Mouse (Mus musculus) forebrain, embryonic 15.5 days (tissue): ENCODE measurements around the gene Apoc2. TPM values are rescaled to one million over a fixed set of nuclear protein-coding genes. Genes with fewer than 3 reads are reported as not detected.

ENCODE experiments used
- ATAC-seq: fragments of 200-750 bp; cut with Nextera tagmentation; replicated peaks from 2 replicates; pipeline ENCODE4 v1.8.0; 2017; ENCODE audit warnings: mild to moderate bottlenecking, moderate TSS enrichment, moderate library complexity
- H3K27ac ChIP-seq: fragments of 300-500 bp; sonication (generic); replicated peaks from 2 replicates; pipeline ENCODE4 v1.5.1; 2015; ENCODE audit warnings: mild to moderate bottlenecking, inconsistent platforms
- H3K27me3 ChIP-seq: fragments of 300-500 bp; sonication (generic); 2 replicates; pipeline ENCODE4 v1.6.1; 2015; ENCODE audit warnings: inconsistent platforms
- H3K36me3 ChIP-seq: fragments of 300-500 bp; sonication (generic); 2 replicates; pipeline ENCODE4 v1.6.1; 2015; ENCODE audit warnings: mild to moderate bottlenecking, inconsistent platforms
- H3K4me1 ChIP-seq: fragments of 300-500 bp; sonication (generic); 2 replicates; pipeline ENCODE4 v1.6.1; 2015; ENCODE audit warnings: inconsistent platforms
- H3K4me2 ChIP-seq: fragments of 300-500 bp; sonication (generic); replicated peaks from 2 replicates; pipeline ENCODE4 v1.6.1; 2015; ENCODE audit warnings: mild to moderate bottlenecking, inconsistent platforms
- H3K4me3 ChIP-seq: fragments of 300-500 bp; sonication (generic); 2 replicates; pipeline ENCODE4 v1.5.1; 2015; ENCODE audit warnings: mild to moderate bottlenecking, inconsistent platforms
- H3K9ac ChIP-seq: fragments of 300-500 bp; sonication (generic); replicated peaks from 2 replicates; pipeline ENCODE4 v1.6.1; 2015; ENCODE audit warnings: mild to moderate bottlenecking, inconsistent platforms
- H3K9me3 ChIP-seq: fragments of 300-500 bp; sonication (generic); 2 replicates; pipeline ENCODE4 v1.6.1; 2016; ENCODE audit warnings: inconsistent platforms
- WGBS: fragments of 180-500 bp; shearing (Covaris S2); methylation state at CpG from one replicate; pipeline ENCODE4 v1.1.7; 2015; ENCODE audit warnings: mixed read lengths; 5-methylcytosine and 5-hydroxymethylcytosine counted together
- polyA plus RNA-seq: library from polyadenylated mRNA; unstranded; fragments of >200 nt; fragmentation: Nextera tagmentation; extraction: Ambion mirVana; gene quantifications from 2 replicates; pipeline ENCODE4 v1.2.1, GENCODE M21; 2015

The Apoc2 gene
- polyA plus RNA-seq, 1 experiment from 2014 or later: not detected

GRCm38 (mm10) chr7:19713598-19713997 lies 35.9 kb upstream of the Apoc2 start:
- Histone ChIP-seq H3K4me3 (0 out of 2 replicates have a peak overlapping the region, but pooled peaks have one; percentile 73), H3K9ac (no peak overlapping the region), H3K27ac (no peak overlapping the region), H3K27me3 (no peaks in the 10 kb centered on the region), H3K9me3 (no peaks in the 10 kb centered on the region), H3K4me1 (peaks cover 22% of the 10 kb centered on the region), H3K4me2 (no peak overlapping the region), H3K36me3 (peaks cover 35% of the 10 kb centered on the region)
- ATAC-seq: no peak
- whole genome bisulfite sequencing: 89% methylated on average over 9 of the region's 9 CpGs

- 56% methylated on average over 4 of the region's 4 CpGs for WGBS
- H3K9ac ChIP-seq: no peak overlapping the region
- peaks cover 22% of the 10 kb centered on the region for H3K4me1 ChIP-seq
- no peaks in the 10 kb centered on the region for H3K27me3 ChIP-seq
- H3K36me3 ChIP-seq: peaks cover 37% of the 10 kb centered on the region
- no peak overlapping the region for H3K4me2 ChIP-seq
- H3K4me3 ChIP-seq: no peak overlapping the region
- H3K27ac ChIP-seq: no peak overlapping the region
- no peaks in the 10 kb centered on the region for H3K9me3 ChIP-seq
- ATAC-seq: no peak
Observed at GRCm38 (mm10) chr7:19713196-19713595, 35.5 kb upstream of the Apoc2 start.

DNA sequence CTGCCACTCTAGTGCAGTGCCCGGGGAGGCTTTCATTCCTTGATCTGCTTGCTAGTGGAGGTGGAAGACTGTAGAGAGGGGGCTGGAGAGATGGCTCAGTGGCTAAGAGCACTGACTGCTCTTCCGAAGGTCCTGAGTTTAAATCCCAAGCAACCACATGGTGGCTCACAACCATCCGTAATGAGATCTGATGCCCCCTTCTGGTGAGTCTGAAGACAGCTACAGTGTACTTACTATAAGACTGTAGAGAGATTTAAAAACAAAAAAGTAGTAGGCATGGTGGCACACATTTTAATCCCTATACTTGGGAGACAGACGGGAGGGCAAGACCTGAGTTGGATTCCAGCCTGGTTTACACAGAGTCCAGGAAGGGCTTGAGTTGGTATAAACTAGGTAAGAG lies 34.7 kb upstream of the Apoc2 start:
- Histone ChIP-seq H3K36me3 (peaks cover 37% of the 10 kb centered on the region), H3K9me3 (no peaks in the 10 kb centered on the region), H3K4me2 (no peak overlapping the region), H3K4me1 (peaks cover 22% of the 10 kb centered on the region), H3K27ac (no peak overlapping the region), H3K4me3 (no peak overlapping the region), H3K9ac (no peak overlapping the region), H3K27me3 (no peaks in the 10 kb centered on the region)
- WGBS: 76% methylated on average over 4 of the region's 4 CpGs
- no peak for ATAC-seq

- no peak overlapping the region for H3K4me2 ChIP-seq
- no peaks in the 10 kb centered on the region for H3K27me3 ChIP-seq
- peaks cover 39% of the 10 kb centered on the region for H3K36me3 ChIP-seq
- no peak for ATAC-seq
- WGBS: 92% methylated on average over 10 of the region's 10 CpGs
- no peak overlapping the region for H3K27ac ChIP-seq
- no peaks in the 10 kb centered on the region for H3K9me3 ChIP-seq
- H3K9ac ChIP-seq: no peak overlapping the region
- peaks cover 14% of the 10 kb centered on the region for H3K4me1 ChIP-seq
- H3K4me3 ChIP-seq: no peak overlapping the region
Observed at GRCm38 (mm10) chr7:19710650-19711049, 32.9 kb upstream of the Apoc2 start.

DNA sequence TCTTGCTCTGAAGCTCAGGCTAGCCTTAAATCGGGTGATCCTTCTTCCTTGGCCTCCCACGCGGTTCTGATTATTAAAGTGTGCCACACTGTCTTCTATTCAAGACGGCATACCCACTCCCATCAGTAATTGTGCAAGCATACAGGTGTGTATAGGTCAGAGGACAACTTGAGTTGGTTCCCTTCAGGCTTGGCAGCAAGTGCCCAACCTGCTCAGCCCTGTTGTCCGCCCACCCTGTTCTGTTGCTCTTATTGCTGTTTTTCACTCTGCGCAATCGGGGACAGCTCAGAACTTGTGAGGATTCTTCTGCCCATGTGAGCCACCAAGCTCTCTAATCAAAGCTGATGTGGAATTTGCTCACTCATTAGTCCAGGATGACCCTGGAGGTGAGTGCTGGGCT lies 27.5 kb upstream of the Apoc2 start:
- Histone ChIP-seq H3K9ac (no peak overlapping the region), H3K4me3 (no peak overlapping the region)
- WGBS: 93% methylated on average over 7 of the region's 7 CpGs

DNA sequence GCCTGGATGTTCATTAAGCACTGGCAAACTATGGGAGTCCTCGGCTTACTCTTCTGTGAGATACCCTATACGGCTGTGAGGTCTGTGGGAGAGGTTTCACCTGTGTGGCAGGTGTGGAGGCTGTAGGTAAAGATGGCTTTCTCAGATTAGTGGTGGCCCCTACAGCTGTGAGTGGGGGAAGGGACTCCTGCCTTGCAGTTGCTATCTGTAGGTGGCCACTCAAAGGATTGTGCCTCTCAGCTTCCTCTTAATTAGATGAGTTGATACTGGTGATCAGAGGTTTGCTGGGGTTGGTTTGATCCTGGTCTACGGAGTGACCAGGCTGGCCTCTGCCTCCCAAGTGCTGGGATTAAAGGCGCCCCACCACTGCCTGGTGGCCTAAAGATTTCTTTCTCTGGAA lies 26.7 kb upstream of the Apoc2 start:
- no peak overlapping the region for H3K4me3 ChIP-seq

More for the DNA sequence above, 27.5 kb upstream of the Apoc2 start:
- Histone ChIP-seq H3K9me3 (no peaks in the 10 kb centered on the region), H3K36me3 (peaks cover 35% of the 10 kb centered on the region), H3K27ac (no peak overlapping the region), H3K4me1 (no peaks in the 10 kb centered on the region), H3K27me3 (no peaks in the 10 kb centered on the region), H3K4me2 (no peak overlapping the region)
- ATAC-seq: no peak

GRCm38 (mm10) chr7:19702859-19703555 lies 25.3 kb upstream of the Apoc2 start:
- Histone ChIP-seq H3K36me3 (peaks cover 18% of the 10 kb centered on the region; the same call in 1 of the 2 replicates), H3K4me2 (no peak overlapping the region), H3K9ac (no peak overlapping the region), H3K4me3 (no peak overlapping the region), H3K27ac (no peak overlapping the region), H3K9me3 (no peaks in the 10 kb centered on the region), H3K27me3 (no peaks in the 10 kb centered on the region), H3K4me1 (peaks cover 16% of the 10 kb centered on the region)
- no peak for ATAC-seq
- WGBS: 93% methylated on average over 16 of the region's 16 CpGs

More for the DNA sequence above, 26.7 kb upstream of the Apoc2 start:
- ATAC-seq: no peak
- H3K27me3 ChIP-seq: no peaks in the 10 kb centered on the region
- H3K4me1 ChIP-seq: peaks cover 2% of the 10 kb centered on the region
- H3K9ac ChIP-seq: no peak overlapping the region
- peaks cover 29% of the 10 kb centered on the region for H3K36me3 ChIP-seq
- 91% methylated on average over 4 of the region's 4 CpGs for WGBS
- H3K4me2 ChIP-seq: no peak overlapping the region
- no peak overlapping the region for H3K27ac ChIP-seq
- no peaks in the 10 kb centered on the region for H3K9me3 ChIP-seq

DNA sequence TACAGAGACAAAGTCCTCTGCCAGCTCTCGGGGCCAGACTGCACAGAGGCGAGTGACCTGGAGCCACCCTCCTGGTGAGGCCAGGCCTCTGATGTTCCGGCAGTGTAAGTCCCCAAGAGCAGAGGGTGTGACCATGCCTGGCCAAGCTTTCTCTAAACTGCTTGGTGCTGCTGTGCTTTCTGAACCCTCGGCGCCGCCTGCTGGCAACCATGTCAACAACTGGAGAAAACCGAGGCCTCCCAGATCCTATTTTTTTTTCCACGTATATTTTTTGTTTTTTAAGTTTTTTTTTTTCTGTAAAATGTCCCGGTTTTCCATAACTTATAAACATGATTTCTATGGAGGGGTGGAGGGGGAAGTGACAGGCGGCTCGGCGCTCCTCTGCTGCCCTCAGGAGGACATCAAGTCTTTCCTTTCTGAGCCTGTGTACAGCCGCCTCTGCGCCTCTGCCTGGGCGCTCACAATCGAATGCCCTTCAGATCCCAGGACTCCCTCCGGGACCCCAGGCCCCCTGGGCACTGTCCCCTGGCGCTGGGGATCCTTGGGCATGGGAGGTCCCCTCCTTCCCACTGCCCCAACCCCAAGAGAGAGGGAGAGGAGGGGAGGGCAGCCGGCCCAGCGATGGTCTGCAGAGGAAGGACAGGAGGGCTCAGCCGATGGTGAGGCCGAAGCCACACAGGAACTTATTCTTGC lies 23.5 kb upstream of the Apoc2 start:
- Histone ChIP-seq H3K9me3 (no peaks in the 10 kb centered on the region), H3K4me1 (peaks cover 16% of the 10 kb centered on the region), H3K4me2 (no peak overlapping the region), H3K9ac (no peak overlapping the region), H3K36me3 (peaks cover 17% of the 10 kb centered on the region; the same call in 1 of the 2 replicates), H3K27me3 (no peaks in the 10 kb centered on the region), H3K4me3 (no peak overlapping the region), H3K27ac (no peak overlapping the region)
- 30% methylated on average over 22 of the region's 22 CpGs for WGBS
- ATAC-seq: peak; percentile 57; the same call in 1 of the 2 replicates

- Histone ChIP-seq H3K9ac (no peak overlapping the region), H3K4me2 (no peak overlapping the region), H3K27ac (no peak overlapping the region), H3K36me3 (peaks cover 16% of the 10 kb centered on the region; the same call in 1 of the 2 replicates), H3K4me3 (no peak overlapping the region), H3K9me3 (no peaks in the 10 kb centered on the region), H3K27me3 (no peaks in the 10 kb centered on the region), H3K4me1 (peaks cover 16% of the 10 kb centered on the region)
- 66% methylated on average over 12 of the region's 12 CpGs for WGBS
- ATAC-seq: no peak
Observed at GRCm38 (mm10) chr7:19700299-19701068, 22.7 kb upstream of the Apoc2 start.

DNA sequence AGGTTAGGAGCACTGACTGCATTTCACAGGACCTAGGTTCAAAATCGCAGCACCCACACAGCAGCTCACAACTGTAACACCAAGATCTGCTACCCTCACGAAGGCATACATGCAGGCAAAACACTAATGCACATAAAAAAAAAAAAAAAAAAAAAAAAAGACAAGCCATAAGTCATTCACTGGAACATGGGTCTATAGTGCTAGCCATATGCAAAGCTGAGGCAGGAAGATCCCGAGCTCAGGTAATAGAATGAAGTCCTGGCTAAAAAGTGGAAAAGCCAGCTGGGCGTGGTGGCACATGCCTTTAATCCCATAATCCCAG lies 22.0 kb upstream of the Apoc2 start:
- WGBS: 82% methylated on average over 4 of the region's 4 CpGs
- H3K9me3 ChIP-seq: no peaks in the 10 kb centered on the region
- H3K4me2 ChIP-seq: no peak overlapping the region
- peaks cover 13% of the 10 kb centered on the region; the same call in 1 of the 2 replicates for H3K36me3 ChIP-seq
- H3K27me3 ChIP-seq: no peaks in the 10 kb centered on the region
- 0 out of 2 replicates have a peak overlapping the region, but pooled peaks have one; percentile 21 for H3K27ac ChIP-seq
- no peak overlapping the region for H3K9ac ChIP-seq
- no peak overlapping the region for H3K4me3 ChIP-seq
- H3K4me1 ChIP-seq: peaks cover 16% of the 10 kb centered on the region
- ATAC-seq: no peak

DNA sequence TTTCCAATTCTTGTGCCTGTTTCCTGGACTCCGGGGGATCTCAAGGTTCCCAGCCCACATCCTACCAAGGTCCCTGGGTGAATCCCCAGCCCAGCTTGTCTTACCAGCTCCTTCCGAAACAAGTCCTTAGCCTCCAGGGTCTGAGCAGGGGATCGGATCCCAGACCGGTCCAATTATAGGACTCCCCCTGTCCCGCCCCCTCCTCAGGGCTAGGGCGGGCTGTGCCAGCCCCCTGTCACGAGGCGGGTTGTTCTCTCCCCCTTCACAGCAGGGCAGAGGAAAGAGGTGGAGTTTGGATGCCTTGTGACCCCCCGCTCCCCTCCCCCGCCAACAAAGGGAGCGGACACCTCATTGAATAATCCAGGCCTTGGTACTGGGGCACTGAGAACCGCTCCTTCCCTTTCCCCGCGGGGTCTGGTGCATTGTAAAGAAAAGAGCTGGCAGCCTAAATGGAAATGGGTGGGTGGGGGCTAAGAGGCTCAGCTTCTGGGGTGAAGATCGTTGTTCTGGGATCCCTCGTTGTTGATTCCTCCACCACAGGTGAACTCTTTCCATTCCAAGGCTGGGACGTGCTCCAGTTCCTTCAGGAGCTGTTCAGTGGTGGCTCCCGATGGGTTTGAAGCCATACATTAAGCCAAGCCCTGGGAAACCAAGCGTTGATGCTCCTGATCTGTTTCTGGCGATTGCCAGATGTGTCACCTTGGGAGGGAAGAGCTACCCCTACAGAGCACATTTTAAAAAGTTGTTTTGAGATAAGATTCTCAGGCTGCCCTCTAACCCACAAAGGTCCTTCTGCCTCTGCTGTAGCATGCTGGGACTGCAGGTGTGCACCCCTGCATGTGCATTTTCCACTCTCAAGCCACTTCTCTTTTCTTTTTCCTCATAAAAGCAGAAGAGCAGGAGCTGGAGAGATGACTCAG lies 21.4 kb upstream of the Apoc2 start, which contains the start of gene Apoe:
Apoe (minus strand) TSS at position 282 of the 920 bp plus-strand sequence.
- H3K9ac ChIP-seq: peak within 1 kb of the TSS; percentile 56
- H3K4me2 ChIP-seq: peak within 1 kb of the TSS; percentile 58
- peak within 1 kb of the TSS; percentile 21 for H3K27ac ChIP-seq
- peak; percentile 51 for ATAC-seq
- 2% methylated on average over 20 of the region's 20 CpGs for WGBS
- H3K4me1 ChIP-seq: peaks cover 16% of the 10 kb centered on the region
- H3K27me3 ChIP-seq: no peaks in the 10 kb centered on the region
- H3K4me3 ChIP-seq: peak within 1 kb of the TSS; percentile 39
- peaks cover 11% of the 10 kb centered on the region; the same call in 1 of the 2 replicates for H3K36me3 ChIP-seq
- no peaks in the 10 kb centered on the region for H3K9me3 ChIP-seq
